Mouse (Mus musculus) bone marrow macrophage, adult 2 months (primary cell): Measurements from ENCODE around the gene Myl6.

Source experiments
- CTCF ChIP-seq: IDR thresholded peaks from 2 replicates; pipeline ENCODE4 v1.5.1; 2012; ENCODE audit warnings: low read depth, mild to moderate bottlenecking, low read length, moderate library complexity
- POLR2A ChIP-seq: IDR thresholded peaks from 2 replicates; pipeline ENCODE4 v1.6.1; 2012; ENCODE audit warnings: mild to moderate bottlenecking, low read depth, low read length, borderline replicate concordance

DNA sequence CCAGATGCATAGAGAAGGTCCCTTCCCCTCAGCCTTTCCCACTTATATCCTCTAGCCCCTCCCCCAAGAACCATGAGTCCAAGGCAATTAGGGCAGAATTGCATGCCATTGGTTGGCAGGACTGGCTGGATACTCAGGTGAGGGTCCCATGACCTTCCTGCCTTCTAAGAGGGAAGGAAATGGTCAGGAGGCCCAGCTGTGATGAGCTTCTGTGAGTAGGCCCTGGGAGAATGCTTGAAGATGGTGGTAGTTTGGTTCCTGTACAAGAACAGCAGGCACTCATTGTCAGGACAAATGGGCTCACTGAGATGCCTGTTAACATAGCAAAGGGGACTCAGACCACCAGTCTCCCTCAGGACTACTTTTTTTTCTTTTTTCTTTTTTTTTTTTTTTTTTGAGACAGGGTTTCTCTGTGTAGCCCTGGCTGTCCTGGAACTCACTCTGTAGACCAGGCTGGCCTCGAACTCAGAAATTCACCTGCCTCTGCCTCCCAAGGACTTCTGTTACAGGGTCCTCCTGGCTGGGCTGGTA, 44.5 kb upstream of the Myl6 start:
- TF ChIP-seq POLR2A: no peak
- TF ChIP-seq CTCF: no peak
